Mouse (Mus musculus): ENCODE measurements around the gene Exosc7.

GRCm38 (mm10) chr9:123185546-123185945, 72.5 kb downstream of the Exosc7 start:
- TF ChIP-seq POLR2A (IDR thresholded peaks at IDR 0.05; ENCODE audit: borderline replicate concordance, extremely low read depth, low read depth, low read length) = no peak
- no peak for TF ChIP-seq CTCF (IDR thresholded peaks at IDR 0.05; ENCODE audit: insufficient read depth, low read length)

Data from lung, adult 2 months (tissue).